Mouse (Mus musculus): ENCODE data around the gene Actn1. TPM values are rescaled to one million over a fixed set of nuclear protein-coding genes. Genes with fewer than 3 reads are reported as not detected.
A peak's percentile ranks its signal among the peaks of the same experiment; 100 is the strongest.

Actn1 gene
- polyA plus RNA-seq, 1 experiment from 2014 or later, result 8.0 TPM

GRCm38 (mm10) chr12:80208126-80208820, 51.9 kb downstream of the Actn1 start:
- Histone ChIP-seq H3K27me3 (replicated peaks) (no peaks in the 10 kb centered on the region), H3K4me2 (no peak overlapping the region), H3K4me1 (peaks cover 6% of the 10 kb centered on the region; the same call in 1 of the 2 replicates), H3K9me3 (replicated peaks) (no peaks in the 10 kb centered on the region), H3K4me3 (replicated peaks) (no peak overlapping the region), H3K27ac (replicated peaks) (no peak overlapping the region), H3K9ac (replicated peaks) (no peak overlapping the region), H3K36me3 (peaks cover 15% of the 10 kb centered on the region)
- WGBS, result 56% methylated on average over 19 of the region's 19 CpGs
- no peak for ATAC-seq (ENCODE audit: low FRiP score)

- H3K4me1 ChIP-seq, result peaks cover 3% of the 10 kb centered on the region; the same call in 1 of the 2 replicates
- no peaks in the 10 kb centered on the region for H3K9me3 ChIP-seq (replicated peaks)
- no peak overlapping the region for H3K27ac ChIP-seq (replicated peaks)
- H3K36me3 ChIP-seq, result peaks cover 15% of the 10 kb centered on the region
- no peak overlapping the region for H3K9ac ChIP-seq (replicated peaks)
- no peak overlapping the region for H3K4me3 ChIP-seq (replicated peaks)
- H3K27me3 ChIP-seq (replicated peaks), result no peaks in the 10 kb centered on the region
- H3K4me2 ChIP-seq, result no peak overlapping the region
- ATAC-seq (ENCODE audit: low FRiP score), result no peak
- WGBS, result 78% methylated on average over 4 of the region's 4 CpGs
These were observed 56.9 kb downstream of the Actn1 start for GRCm38 (mm10) chr12:80203284-80203683.

- H3K36me3 ChIP-seq, result 0 out of 2 replicates have a peak, but pooled peaks cover 3% of the 10 kb centered on the region
- H3K4me2 ChIP-seq, result no peak overlapping the region
- no peaks in the 10 kb centered on the region for H3K27me3 ChIP-seq (replicated peaks)
- H3K9ac ChIP-seq (replicated peaks), result no peak overlapping the region
- H3K27ac ChIP-seq (replicated peaks), result no peak overlapping the region
- 0 out of 2 replicates have a peak, but pooled peaks cover 2% of the 10 kb centered on the region for H3K4me1 ChIP-seq
- H3K9me3 ChIP-seq (replicated peaks), result no peaks in the 10 kb centered on the region
- H3K4me3 ChIP-seq (replicated peaks), result no peak overlapping the region
- no peak for ATAC-seq (ENCODE audit: low FRiP score)
- 70% methylated on average over 2 of the region's 2 CpGs for WGBS
These were observed 60.4 kb downstream of the Actn1 start for GRCm38 (mm10) chr12:80199738-80200137.

- H3K27ac ChIP-seq (replicated peaks), result no peak overlapping the region
- no peak overlapping the region for H3K9ac ChIP-seq (replicated peaks)
- 0 out of 2 replicates have a peak, but pooled peaks cover 2% of the 10 kb centered on the region for H3K4me1 ChIP-seq
- H3K4me3 ChIP-seq (replicated peaks), result no peak overlapping the region
- H3K4me2 ChIP-seq, result no peak overlapping the region
- peaks cover under 1% of the 10 kb centered on the region; the same call in 1 of the 2 replicates for H3K36me3 ChIP-seq
- H3K9me3 ChIP-seq (replicated peaks), result no peaks in the 10 kb centered on the region
- no peaks in the 10 kb centered on the region for H3K27me3 ChIP-seq (replicated peaks)
- WGBS, result 26% methylated on average over 3 of the region's 3 CpGs
- no peak for ATAC-seq (ENCODE audit: low FRiP score)
These were observed 61.7 kb downstream of the Actn1 start for GRCm38 (mm10) chr12:80198487-80198886.

GRCm38 (mm10) chr12:80197343-80197742, 62.8 kb downstream of the Actn1 start:
- Histone ChIP-seq H3K9ac (replicated peaks) (no peak overlapping the region), H3K4me1 (no peaks in the 10 kb centered on the region), H3K27ac (replicated peaks) (no peak overlapping the region), H3K4me3 (replicated peaks) (no peak overlapping the region), H3K27me3 (replicated peaks) (no peaks in the 10 kb centered on the region), H3K4me2 (no peak overlapping the region), H3K9me3 (replicated peaks) (no peaks in the 10 kb centered on the region), H3K36me3 (peaks cover 11% of the 10 kb centered on the region)
- ATAC-seq (ENCODE audit: low FRiP score), result no peak
- WGBS, result 80% methylated on average over 10 of the region's 10 CpGs

- Histone ChIP-seq H3K4me2 (no peak overlapping the region), H3K4me3 (replicated peaks) (no peak overlapping the region), H3K4me1 (0 out of 2 replicates have a peak, but pooled peaks cover 7% of the 10 kb centered on the region), H3K27ac (replicated peaks) (no peak overlapping the region), H3K27me3 (replicated peaks) (no peaks in the 10 kb centered on the region), H3K9me3 (replicated peaks) (no peaks in the 10 kb centered on the region), H3K36me3 (peaks cover 17% of the 10 kb centered on the region), H3K9ac (replicated peaks) (no peak overlapping the region)
- 88% methylated on average over 5 of the region's 5 CpGs for whole genome bisulfite sequencing
- no peak for ATAC-seq (ENCODE audit: low FRiP score)
These were observed 68.4 kb downstream of the Actn1 start for GRCm38 (mm10) chr12:80191806-80192205.

GRCm38 (mm10) chr12:80191371-80191770, 68.8 kb downstream of the Actn1 start:
- no peak for ATAC-seq (ENCODE audit: low FRiP score)
- Histone ChIP-seq H3K4me2 (no peak overlapping the region), H3K9ac (replicated peaks) (no peak overlapping the region), H3K4me3 (replicated peaks) (no peak overlapping the region), H3K9me3 (replicated peaks) (no peaks in the 10 kb centered on the region), H3K4me1 (0 out of 2 replicates have a peak, but pooled peaks cover 7% of the 10 kb centered on the region), H3K27ac (replicated peaks) (no peak overlapping the region), H3K27me3 (replicated peaks) (no peaks in the 10 kb centered on the region), H3K36me3 (peaks cover 20% of the 10 kb centered on the region)
- 69% methylated on average over 6 of the region's 6 CpGs for whole genome bisulfite sequencing

GRCm38 (mm10) chr12:80190915-80191314, 69.3 kb downstream of the Actn1 start:
- Histone ChIP-seq H3K27me3 (replicated peaks) (no peaks in the 10 kb centered on the region), H3K9me3 (replicated peaks) (no peaks in the 10 kb centered on the region), H3K4me2 (no peak overlapping the region), H3K4me3 (replicated peaks) (no peak overlapping the region), H3K4me1 (0 out of 2 replicates have a peak, but pooled peaks cover 7% of the 10 kb centered on the region), H3K27ac (replicated peaks) (no peak overlapping the region; the same call in 1 of the 2 replicates), H3K36me3 (peaks cover 22% of the 10 kb centered on the region), H3K9ac (replicated peaks) (no peak overlapping the region)
- ATAC-seq (ENCODE audit: low FRiP score), result no peak
- 78% methylated on average over 10 of the region's 10 CpGs for WGBS

GRCm38 (mm10) chr12:80184041-80184440, 76.1 kb downstream of the Actn1 start:
- H3K4me3 ChIP-seq (replicated peaks), result no peak overlapping the region
- no peak overlapping the region for H3K27ac ChIP-seq (replicated peaks)
- no peaks in the 10 kb centered on the region for H3K4me1 ChIP-seq
- no peak overlapping the region for H3K4me2 ChIP-seq
- peaks cover 40% of the 10 kb centered on the region for H3K36me3 ChIP-seq
- WGBS, result 85% methylated on average over 5 of the region's 5 CpGs
- no peaks in the 10 kb centered on the region for H3K27me3 ChIP-seq (replicated peaks)
- no peak for ATAC-seq (ENCODE audit: low FRiP score)
- H3K9me3 ChIP-seq (replicated peaks), result no peaks in the 10 kb centered on the region
- no peak overlapping the region for H3K9ac ChIP-seq (replicated peaks)

GRCm38 (mm10) chr12:80181831-80182230, 78.3 kb downstream of the Actn1 start:
- Histone ChIP-seq H3K4me3 (replicated peaks) (no peak overlapping the region), H3K4me1 (no peaks in the 10 kb centered on the region), H3K9ac (replicated peaks) (no peak overlapping the region), H3K36me3 (peaks cover 37% of the 10 kb centered on the region), H3K27ac (replicated peaks) (no peak overlapping the region), H3K27me3 (replicated peaks) (no peaks in the 10 kb centered on the region), H3K4me2 (no peak overlapping the region), H3K9me3 (replicated peaks) (no peaks in the 10 kb centered on the region)
- ATAC-seq (ENCODE audit: low FRiP score), result no peak
- 84% methylated on average over 2 of the region's 2 CpGs for WGBS

GRCm38 (mm10) chr12:80178035-80178434, 82.1 kb downstream of the Actn1 start:
- no peak overlapping the region for H3K9ac ChIP-seq (replicated peaks)
- no peaks in the 10 kb centered on the region for H3K9me3 ChIP-seq (replicated peaks)
- no peaks in the 10 kb centered on the region for H3K4me1 ChIP-seq
- ATAC-seq (ENCODE audit: low FRiP score), result no peak
- no peak overlapping the region for H3K27ac ChIP-seq (replicated peaks)
- no peak overlapping the region for H3K4me2 ChIP-seq
- H3K36me3 ChIP-seq, result peaks cover 51% of the 10 kb centered on the region
- H3K4me3 ChIP-seq (replicated peaks), result no peak overlapping the region
- no peaks in the 10 kb centered on the region for H3K27me3 ChIP-seq (replicated peaks)
- WGBS, result 85% methylated on average over 10 of the region's 10 CpGs

GRCm38 (mm10) chr12:80168736-80169135, 91.4 kb downstream of the Actn1 start:
- H3K4me2 ChIP-seq, result peak overlapping the region; percentile 45
- H3K27ac ChIP-seq (replicated peaks), result peak overlapping the region; percentile 94
- no peaks in the 10 kb centered on the region for H3K9me3 ChIP-seq (replicated peaks)
- peak overlapping the region; percentile 57 for H3K4me3 ChIP-seq (replicated peaks)
- H3K36me3 ChIP-seq, result peaks cover 23% of the 10 kb centered on the region
- WGBS, result 61% methylated on average over 12 of the region's 12 CpGs
- H3K9ac ChIP-seq (replicated peaks), result no peak overlapping the region
- no peak for ATAC-seq (ENCODE audit: low FRiP score)
- H3K27me3 ChIP-seq (replicated peaks), result no peaks in the 10 kb centered on the region
- H3K4me1 ChIP-seq, result peaks cover 6% of the 10 kb centered on the region; the same call in 1 of the 2 replicates

All from neural tube, embryonic 15.5 days (tissue).